Mouse (Mus musculus) cortical plate, adult 2 months (tissue): ENCODE measurements at regions not wholly inside any gene's neighbourhood (a gene's known extent, or its start where the extent isn't known, plus 50 kb on each side); places are given as distances from the start of the nearest gene placed in this dataset.

ENCODE experiments used
- CTCF ChIP-seq: fragments of 200-500 bp; IDR thresholded peaks from 2 replicates; pipeline ENCODE4 v1.5.1; 2011; ENCODE audit warnings: mild to moderate bottlenecking, control low read depth, low read length; ENCODE audit not compliant: insufficient read depth; ENCODE audit errors: extremely low read depth
- POLR2A ChIP-seq: fragments of 200-500 bp; IDR thresholded peaks from 2 replicates; pipeline ENCODE4 v1.6.1; 2011; ENCODE audit warnings: mild to moderate bottlenecking, low read length, control low read depth; ENCODE audit not compliant: insufficient read depth; ENCODE audit errors: extremely low read depth

- TF ChIP-seq CTCF, result no peak
- TF ChIP-seq POLR2A, result no peak
These were observed 873.4 kb downstream of the Adgrl3 start for GRCm38 (mm10) chr5:81893358-81893757.
